Mouse (Mus musculus): ENCODE measurements around the gene Mamdc4.

Mamdc4 gene

DNA sequence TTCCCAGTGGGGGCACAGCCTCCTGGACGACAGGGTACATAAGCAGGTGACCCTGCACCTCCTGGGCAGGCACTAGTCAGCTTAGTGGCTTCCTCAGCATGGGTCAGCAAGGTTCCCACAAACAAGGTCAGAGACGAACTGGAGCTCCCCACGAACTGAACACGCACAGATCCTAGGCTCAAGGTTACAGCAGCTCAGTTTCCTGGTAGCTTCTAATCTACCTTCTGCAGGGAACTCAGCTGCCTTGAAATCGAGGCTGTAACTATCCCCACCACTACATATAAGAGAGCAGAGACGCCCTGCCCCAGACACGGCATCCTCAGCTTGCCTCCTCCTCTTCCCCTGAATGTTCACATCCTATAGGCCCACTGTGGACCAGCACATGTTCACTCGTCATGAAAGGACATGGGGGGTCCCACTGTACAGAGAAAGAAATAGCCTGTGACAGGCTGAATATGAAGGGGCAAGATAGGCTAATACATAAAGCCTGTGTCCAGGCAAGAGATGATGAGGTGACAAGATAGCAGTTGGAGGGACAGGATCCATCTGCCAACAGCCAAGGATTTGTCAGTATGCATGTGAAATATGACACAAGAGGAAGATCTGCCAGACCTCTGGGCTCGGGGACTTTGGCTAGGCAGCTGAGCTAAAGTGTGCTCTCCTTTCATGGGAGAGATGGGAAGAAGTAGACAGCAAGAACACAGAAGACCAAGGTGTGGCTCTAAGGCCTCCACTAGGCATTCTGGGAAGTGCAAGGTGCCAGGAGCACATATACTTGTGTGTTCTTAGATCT lies 47.9 kb downstream of the Mamdc4 start:
- DNase-seq (ENCODE audit: extremely low spot score, low read depth, low spot score), result no peak

All from hindlimb bud, embryonic 11.5 days (tissue).